Mouse (Mus musculus) lung, postnatal 0 days (tissue): ENCODE results near the gene Cdcp2.

Source experiments
- CTCF ChIP-seq: IDR thresholded peaks from 2 replicates; pipeline ENCODE4 v1.5.1; 2016; ENCODE audit warnings: antibody characterized with exemption, mild to moderate bottlenecking
- EP300 ChIP-seq: IDR thresholded peaks from 2 replicates; pipeline ENCODE4 v1.6.1; 2016; ENCODE audit warnings: antibody characterized with exemption, mild to moderate bottlenecking, control low read depth

GRCm38 (mm10) chr4:107056088-107056487 lies 40.6 kb upstream of the Cdcp2 start:
- TF ChIP-seq CTCF: no peak
- TF ChIP-seq EP300: no peak
